Mouse (Mus musculus): ENCODE measurements around the gene Taf1a. TPM values are rescaled to one million over a fixed set of nuclear protein-coding genes. Genes with fewer than 3 reads are reported as not detected.

The Taf1a gene
- polyA plus RNA-seq, 1 experiment, result 3.4 TPM

GRCm38 (mm10) chr1:183349840-183350239, 38.9 kb upstream of the Taf1a start:
- TF ChIP-seq CEBPB (IDR thresholded peaks at IDR 0.05; ENCODE audit: insufficient read depth, poor library complexity, severe bottlenecking) (no peak), MYOG (IDR thresholded peaks at IDR 0.05; ENCODE audit: control insufficient read depth in 1 of 3, insufficient read depth in 1 of 3, insufficient read length in 2 of 3, low read depth in 2 of 3) (no peak), USF1 (IDR thresholded peaks at IDR 0.05; ENCODE audit: low read depth) (no peak)
- Histone ChIP-seq H3K27me3 (ENCODE audit: control insufficient read depth, insufficient read depth, insufficient read length) (no peaks in the 10 kb centered on the region), H3K4me3 (no peak overlapping the region), H3K79me2 (ENCODE audit: control insufficient read depth, insufficient read depth) (peaks cover 24% of the 10 kb centered on the region), H3ac (ENCODE audit: control insufficient read depth, insufficient read length) (no peak overlapping the region), H3K36me3 (ENCODE audit: control insufficient read depth, insufficient read depth) (peaks cover 31% of the 10 kb centered on the region), H3K4me2 (ENCODE audit: low read depth) (no peak overlapping the region)

GRCm38 (mm10) chr1:183358901-183359300, 29.9 kb upstream of the Taf1a start:
- no peak for TF ChIP-seq MYOG (IDR thresholded peaks at IDR 0.05; ENCODE audit: control insufficient read depth in 1 of 3, insufficient read depth in 1 of 3, insufficient read length in 2 of 3, low read depth in 2 of 3)
- TF ChIP-seq TCF12 (IDR thresholded peaks at IDR 0.05; ENCODE audit: insufficient read depth, poor library complexity, severe bottlenecking), result no peak
- no peak for TF ChIP-seq MYOD1 (IDR thresholded peaks at IDR 0.05; ENCODE audit: control insufficient read depth in 1 of 3, insufficient read length in 2 of 3, low read depth in 2 of 3)
- no peak for TF ChIP-seq REST (IDR thresholded peaks at IDR 0.05; ENCODE audit: insufficient read depth, insufficient read length)
- Histone ChIP-seq H3K4me2 (ENCODE audit: low read depth) (no peak overlapping the region), H3K4me3 (no peak overlapping the region), H3ac (ENCODE audit: control insufficient read depth, insufficient read length) (no peak overlapping the region), H3K79me2 (ENCODE audit: control insufficient read depth, insufficient read depth) (no peaks in the 10 kb centered on the region), H3K27me3 (ENCODE audit: control insufficient read depth, insufficient read depth, insufficient read length) (no peaks in the 10 kb centered on the region), H3K36me3 (ENCODE audit: control insufficient read depth, insufficient read depth) (peaks cover 33% of the 10 kb centered on the region)

- H3K79me2 ChIP-seq (ENCODE audit: control insufficient read depth, insufficient read depth), result peaks cover 3% of the 10 kb centered on the region
- H3ac ChIP-seq (ENCODE audit: control insufficient read depth, insufficient read length), result no peak overlapping the region
- H3K4me3 ChIP-seq, result no peak overlapping the region
- peaks cover 34% of the 10 kb centered on the region for H3K36me3 ChIP-seq (ENCODE audit: control insufficient read depth, insufficient read depth)
- no peaks in the 10 kb centered on the region for H3K27me3 ChIP-seq (ENCODE audit: control insufficient read depth, insufficient read depth, insufficient read length)
- TF ChIP-seq SRF (IDR thresholded peaks at IDR 0.05; ENCODE audit: control insufficient read depth, insufficient read length, low read depth) (no peak), TCF12 (IDR thresholded peaks at IDR 0.05; ENCODE audit: insufficient read depth, poor library complexity, severe bottlenecking) (no peak), USF1 (IDR thresholded peaks at IDR 0.05; ENCODE audit: low read depth) (no peak)
- no peak overlapping the region for H3K4me2 ChIP-seq (ENCODE audit: low read depth)
Observed at GRCm38 (mm10) chr1:183362301-183362700, 26.5 kb upstream of the Taf1a start.

DNA sequence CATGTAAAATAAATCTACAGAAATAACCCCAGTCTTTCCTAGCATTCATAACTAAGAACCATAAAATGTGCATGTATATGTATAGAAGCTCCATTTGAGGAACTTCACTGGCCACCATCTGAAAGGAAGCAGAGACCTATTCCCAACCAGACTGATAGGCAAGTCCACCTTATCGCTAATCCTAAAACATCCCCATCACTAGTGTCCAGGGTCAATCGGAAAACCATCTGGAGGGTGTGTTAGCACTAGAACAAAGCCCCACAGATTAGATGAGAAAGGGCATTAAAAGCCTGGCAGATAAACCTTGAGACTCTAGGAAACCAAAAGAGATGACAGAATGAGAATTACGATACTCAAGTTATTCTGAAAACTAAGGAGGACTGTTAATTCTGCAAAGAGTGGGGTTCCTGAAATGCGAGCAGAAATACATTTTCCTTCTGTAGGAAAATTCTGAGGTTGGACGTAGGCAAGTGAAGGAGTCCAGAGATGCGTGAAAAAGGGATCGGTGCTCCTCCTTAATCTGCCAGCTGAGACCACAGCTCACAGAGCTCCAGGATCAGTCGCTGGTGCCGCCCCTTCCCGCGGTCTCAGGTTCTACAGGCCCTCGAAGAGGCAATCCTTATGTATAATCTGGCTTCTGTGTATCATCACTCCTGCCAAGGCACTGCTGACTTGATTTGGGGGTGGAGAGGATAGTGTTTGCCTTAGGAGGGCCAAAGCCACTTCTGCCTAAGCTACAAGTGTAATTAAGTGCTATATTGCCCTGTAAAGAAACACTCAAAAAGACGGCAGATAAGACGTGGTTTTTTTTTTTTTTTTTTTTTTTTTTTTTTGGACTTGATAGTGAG, 25.8 kb upstream of the Taf1a start:
- no peaks in the 10 kb centered on the region for H3K27me3 ChIP-seq (ENCODE audit: control insufficient read depth, insufficient read depth, insufficient read length)
- no peak overlapping the region for H3K4me2 ChIP-seq (ENCODE audit: low read depth)
- no peak overlapping the region for H3K4me3 ChIP-seq
- TF ChIP-seq MAX (IDR thresholded peaks at IDR 0.05; ENCODE audit: low read depth), result no peak
- TF ChIP-seq REST (IDR thresholded peaks at IDR 0.05; ENCODE audit: insufficient read depth, insufficient read length), result no peak
- no peak for TF ChIP-seq TCF3 (IDR thresholded peaks at IDR 0.05; ENCODE audit: insufficient read length, low read depth)
- TF ChIP-seq CEBPB (IDR thresholded peaks at IDR 0.05; ENCODE audit: insufficient read depth, poor library complexity, severe bottlenecking), result no peak
- no peak for TF ChIP-seq USF1 (IDR thresholded peaks at IDR 0.05; ENCODE audit: low read depth)
- no peak for TF ChIP-seq POLR2A (IDR thresholded peaks at IDR 0.05; ENCODE audit: insufficient read length, low read depth)
- no peak for TF ChIP-seq MYOD1 (IDR thresholded peaks at IDR 0.05; ENCODE audit: control insufficient read depth in 1 of 3, insufficient read length in 2 of 3, low read depth in 2 of 3)
- no peak for TF ChIP-seq SRF (IDR thresholded peaks at IDR 0.05; ENCODE audit: control insufficient read depth, insufficient read length, low read depth)
- TF ChIP-seq E2F4 (IDR thresholded peaks at IDR 0.05; ENCODE audit: insufficient read depth), result no peak
- no peak for TF ChIP-seq TCF12 (IDR thresholded peaks at IDR 0.05; ENCODE audit: insufficient read depth, poor library complexity, severe bottlenecking)
- TF ChIP-seq MYOG (IDR thresholded peaks at IDR 0.05; ENCODE audit: control insufficient read depth in 1 of 3, insufficient read depth in 1 of 3, insufficient read length in 2 of 3, low read depth in 2 of 3), result no peak
- TF ChIP-seq POLR2AphosphoS2 (IDR thresholded peaks at IDR 0.05; ENCODE audit: insufficient read length, low read depth), result no peak
- peaks cover 9% of the 10 kb centered on the region for H3K79me2 ChIP-seq (ENCODE audit: control insufficient read depth, insufficient read depth)
- no peak overlapping the region for H3ac ChIP-seq (ENCODE audit: control insufficient read depth, insufficient read length)
- peaks cover 30% of the 10 kb centered on the region for H3K36me3 ChIP-seq (ENCODE audit: control insufficient read depth, insufficient read depth)

- peaks cover 15% of the 10 kb centered on the region for H3K79me2 ChIP-seq (ENCODE audit: control insufficient read depth, insufficient read depth)
- no peak overlapping the region for H3K4me3 ChIP-seq
- no peak overlapping the region for H3K4me2 ChIP-seq (ENCODE audit: low read depth)
- no peaks in the 10 kb centered on the region for H3K27me3 ChIP-seq (ENCODE audit: control insufficient read depth, insufficient read depth, insufficient read length)
- H3ac ChIP-seq (ENCODE audit: control insufficient read depth, insufficient read length), result no peak overlapping the region
- H3K36me3 ChIP-seq (ENCODE audit: control insufficient read depth, insufficient read depth), result peaks cover 26% of the 10 kb centered on the region
- TF ChIP-seq REST (IDR thresholded peaks at IDR 0.05; ENCODE audit: insufficient read depth, insufficient read length) (no peak), POLR2A (IDR thresholded peaks at IDR 0.05; ENCODE audit: insufficient read length, low read depth) (no peak), MYOG (IDR thresholded peaks at IDR 0.05; ENCODE audit: control insufficient read depth in 1 of 3, insufficient read depth in 1 of 3, insufficient read length in 2 of 3, low read depth in 2 of 3) (no peak), TCF12 (IDR thresholded peaks at IDR 0.05; ENCODE audit: insufficient read depth, poor library complexity, severe bottlenecking) (no peak), CEBPB (IDR thresholded peaks at IDR 0.05; ENCODE audit: insufficient read depth, poor library complexity, severe bottlenecking) (no peak), MAX (IDR thresholded peaks at IDR 0.05; ENCODE audit: low read depth) (no peak), TCF3 (IDR thresholded peaks at IDR 0.05; ENCODE audit: insufficient read length, low read depth) (no peak), MYOD1 (IDR thresholded peaks at IDR 0.05; ENCODE audit: control insufficient read depth in 1 of 3, insufficient read length in 2 of 3, low read depth in 2 of 3) (no peak), USF1 (IDR thresholded peaks at IDR 0.05; ENCODE audit: low read depth) (no peak), SRF (IDR thresholded peaks at IDR 0.05; ENCODE audit: control insufficient read depth, insufficient read length, low read depth) (no peak), POLR2AphosphoS2 (IDR thresholded peaks at IDR 0.05; ENCODE audit: insufficient read length, low read depth) (no peak), E2F4 (IDR thresholded peaks at IDR 0.05; ENCODE audit: insufficient read depth) (no peak)
Observed at GRCm38 (mm10) chr1:183363577-183363867, 25.3 kb upstream of the Taf1a start.
